Mouse (Mus musculus): ENCODE measurements around the gene Patj. TPM values are rescaled to one million over a fixed set of nuclear protein-coding genes. Genes with fewer than 3 reads are reported as not detected.
A peak's percentile ranks its signal among the peaks of the same experiment; 100 is the strongest.

Patj gene
- polyA plus RNA-seq, 2 experiments from 2014 or later: 31.9 to 36.1 TPM

DNA sequence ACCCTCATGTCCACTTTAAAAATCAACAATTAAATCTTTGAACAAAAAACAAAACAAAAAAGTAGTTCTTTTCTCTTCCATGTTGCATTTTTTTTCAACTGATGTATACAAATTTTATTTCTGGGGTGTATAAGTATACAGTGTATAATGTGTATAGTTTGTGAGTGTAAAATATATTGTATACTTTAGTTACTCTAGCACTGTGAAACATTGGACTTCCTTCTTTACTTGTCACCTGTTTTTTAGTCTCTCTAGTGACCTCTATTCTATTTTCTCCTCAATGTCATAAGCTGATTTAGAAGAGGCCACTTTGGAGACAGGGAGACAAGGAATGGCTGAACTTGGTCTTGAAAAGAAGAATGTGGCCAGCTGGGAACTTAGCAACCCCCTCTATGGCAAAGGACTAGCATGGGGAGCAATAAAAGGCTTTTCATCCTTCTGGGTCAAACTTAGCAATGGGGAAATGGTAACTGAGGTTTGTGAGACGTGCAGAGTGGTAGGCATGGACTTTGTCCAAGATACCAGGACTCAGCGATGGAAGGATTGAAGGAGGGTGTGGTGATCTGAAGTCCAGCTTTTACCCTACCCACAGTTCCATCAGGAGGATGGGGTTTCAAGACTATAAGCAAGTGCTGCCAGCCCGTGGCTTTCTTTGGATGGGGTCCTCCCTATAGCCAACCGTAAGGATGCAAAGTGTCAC, 54.1 kb downstream of the Patj start:
- ATAC-seq: no peak

- ATAC-seq: no peak
These were observed 54.7 kb downstream of the Patj start for GRCm38 (mm10) chr4:98450308-98450707.

DNA sequence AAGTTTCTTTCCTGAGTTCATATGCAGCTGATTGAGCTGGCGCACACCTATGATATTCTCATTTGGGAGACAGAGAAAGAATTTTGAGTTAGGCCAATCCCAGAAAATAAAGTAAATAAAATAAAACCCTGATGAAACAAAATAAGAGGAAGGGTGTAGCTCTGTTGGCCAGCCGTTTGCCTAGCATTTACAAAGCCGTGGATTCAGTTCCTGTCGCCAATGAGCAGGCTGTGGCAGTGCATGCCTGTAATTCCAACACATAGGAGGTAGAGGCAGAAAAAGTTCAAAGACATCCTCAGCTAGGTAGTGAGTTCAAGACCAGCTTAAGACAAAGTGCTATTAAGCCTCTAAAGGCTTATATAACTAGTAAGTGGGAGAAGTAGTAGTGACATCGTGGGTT, 55.2 kb downstream of the Patj start:
- no peak for ATAC-seq

- no peak for ATAC-seq
These were observed 55.7 kb downstream of the Patj start for GRCm38 (mm10) chr4:98451259-98451658.

DNA sequence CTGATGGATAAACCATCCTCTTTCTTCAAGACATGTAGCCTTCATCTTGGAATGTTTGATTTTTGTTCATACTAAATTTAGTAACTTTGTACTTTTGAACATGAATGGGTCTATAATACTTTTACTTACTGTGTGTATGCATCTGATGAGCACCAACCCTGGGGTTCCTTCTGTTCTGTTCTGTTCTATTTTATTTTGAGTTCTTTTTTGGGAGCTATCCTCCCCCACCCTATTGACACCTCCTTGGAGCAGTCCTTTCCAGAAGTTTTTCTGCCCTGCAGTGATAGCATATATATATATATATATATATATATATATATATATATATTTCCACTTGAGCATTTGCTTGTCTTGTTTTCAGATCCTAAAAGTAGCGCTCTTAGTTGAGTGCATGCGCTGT, 57.1 kb downstream of the Patj start:
- ATAC-seq: no peak

- no peak for ATAC-seq
These were observed 57.6 kb downstream of the Patj start for GRCm38 (mm10) chr4:98453231-98453630.

GRCm38 (mm10) chr4:98455352-98455751, 59.8 kb downstream of the Patj start:
- no peak for ATAC-seq

DNA sequence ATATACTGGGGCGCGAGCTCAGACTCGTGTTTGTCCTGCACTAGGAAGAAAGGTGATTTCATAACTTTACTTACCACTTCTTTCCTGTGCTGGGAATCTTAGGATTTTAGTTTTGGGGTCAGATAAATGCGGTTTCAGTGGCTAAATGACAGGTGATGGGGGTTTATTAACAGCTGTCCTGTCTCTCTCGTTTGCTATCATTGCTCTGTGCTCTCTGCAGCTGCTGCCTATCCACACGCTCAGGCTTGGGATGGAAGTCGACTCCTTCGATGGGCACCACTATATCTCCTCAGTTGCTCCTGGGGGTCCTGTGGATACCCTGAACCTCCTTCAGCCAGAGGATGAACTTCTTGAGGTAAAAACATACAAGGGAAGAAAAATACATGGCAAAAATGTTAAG, 60.3 kb downstream of the Patj start:
- no peak for ATAC-seq

GRCm38 (mm10) chr4:98461804-98462341, 66.3 kb downstream of the Patj start:
- ATAC-seq: no peak

DNA sequence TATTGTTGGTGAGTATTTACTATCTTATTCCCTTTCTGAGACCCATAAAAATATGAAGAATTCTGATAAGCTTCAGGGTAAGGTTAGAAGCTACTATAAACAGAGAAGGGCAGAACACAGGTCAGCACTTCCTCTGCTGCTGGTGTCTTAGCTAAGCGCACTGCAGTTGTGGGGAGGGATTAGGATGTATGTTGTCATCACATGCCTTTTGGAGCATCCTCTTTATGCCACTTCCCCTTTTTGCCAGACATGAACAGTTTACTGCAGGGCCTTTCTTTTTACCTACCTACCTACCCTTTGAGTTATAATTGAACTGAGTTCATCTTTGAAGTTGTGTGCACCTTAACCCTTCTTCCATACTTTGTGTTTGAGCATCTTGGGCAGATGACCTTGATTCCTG, 69.9 kb downstream of the Patj start:
- no peak for ATAC-seq

DNA sequence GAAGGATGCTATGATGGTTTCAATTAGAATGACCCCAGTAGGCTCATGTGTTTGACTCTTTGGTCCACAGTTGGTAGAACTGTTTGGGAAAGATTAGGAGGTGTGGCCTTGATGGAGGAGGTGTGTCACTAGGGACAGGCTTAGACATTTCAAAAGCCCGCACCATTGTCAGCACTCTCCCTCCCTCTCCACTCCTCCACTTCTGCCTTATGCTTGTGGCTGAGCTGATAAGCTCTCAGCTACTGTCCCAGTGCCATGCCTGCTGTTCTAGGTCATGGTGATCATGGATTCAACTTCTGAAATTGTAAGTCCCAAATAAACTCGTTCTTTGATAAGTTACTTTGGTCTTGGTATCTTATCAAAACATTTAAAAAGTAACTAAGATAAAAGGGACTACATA, 70.3 kb downstream of the Patj start:
- no peak for ATAC-seq

DNA sequence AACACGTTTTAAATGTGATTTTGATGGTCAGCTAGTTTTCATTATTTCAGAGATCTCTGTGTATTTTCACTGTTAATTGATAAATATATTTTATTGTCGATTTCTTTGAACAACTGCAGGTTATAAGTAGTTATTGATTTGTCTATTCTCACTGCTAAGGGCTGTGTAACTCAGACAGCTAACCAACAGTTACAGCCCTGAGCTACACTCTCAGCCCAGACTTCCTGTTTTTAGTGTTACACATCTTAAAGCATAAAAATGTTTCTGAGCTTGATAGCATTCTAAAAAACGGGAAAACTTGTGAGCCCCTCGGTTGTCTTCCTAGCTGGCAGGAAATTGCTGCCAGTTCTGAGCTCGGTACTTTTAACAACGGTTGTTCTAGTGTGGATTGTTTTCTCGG, 75.8 kb downstream of the Patj start:
- ATAC-seq: no peak

- ATAC-seq: no peak
These were observed 77.9 kb downstream of the Patj start for GRCm38 (mm10) chr4:98473491-98473890.

GRCm38 (mm10) chr4:98478005-98478404, 82.4 kb downstream of the Patj start:
- no peak for ATAC-seq

DNA sequence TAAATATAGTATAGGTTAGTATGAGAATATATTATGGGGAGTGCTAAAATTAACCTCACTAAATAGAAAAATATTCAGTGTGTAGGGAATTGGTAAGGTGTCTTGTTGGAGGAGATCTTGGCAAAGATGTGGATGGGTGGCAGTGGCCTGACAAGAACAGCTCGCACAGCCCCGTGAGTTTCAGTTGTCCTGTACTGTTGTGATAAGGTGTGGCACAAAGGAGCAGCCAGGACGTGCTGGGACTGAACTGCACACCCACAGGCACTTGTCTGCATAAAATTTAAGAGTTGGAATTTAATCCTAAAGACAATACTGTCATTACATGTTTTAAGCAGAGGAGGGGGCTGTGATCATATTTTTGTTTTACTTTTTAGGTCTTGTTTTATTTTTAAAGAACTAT, 90.9 kb downstream of the Patj start:
- no peak for ATAC-seq

DNA sequence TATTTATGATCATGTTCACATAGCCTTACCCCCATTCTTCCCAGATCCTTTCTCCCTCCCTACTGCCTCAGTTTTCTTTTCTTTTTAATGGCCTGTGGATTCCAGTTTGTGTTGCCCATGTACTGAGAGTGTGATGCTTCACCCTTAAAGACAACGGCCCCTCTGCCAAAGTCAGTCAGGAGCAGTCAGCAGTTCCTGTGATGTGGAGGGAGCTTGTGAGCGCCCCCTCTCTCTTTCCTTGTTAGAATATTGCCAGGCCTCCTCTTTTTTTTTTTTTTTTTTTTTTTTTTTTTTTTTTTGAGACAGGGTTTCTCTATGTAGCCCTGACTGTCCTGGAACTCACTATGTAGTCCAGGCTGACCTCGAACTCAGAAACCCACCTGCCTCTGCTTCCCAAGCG, 91.3 kb downstream of the Patj start:
- no peak for ATAC-seq

DNA sequence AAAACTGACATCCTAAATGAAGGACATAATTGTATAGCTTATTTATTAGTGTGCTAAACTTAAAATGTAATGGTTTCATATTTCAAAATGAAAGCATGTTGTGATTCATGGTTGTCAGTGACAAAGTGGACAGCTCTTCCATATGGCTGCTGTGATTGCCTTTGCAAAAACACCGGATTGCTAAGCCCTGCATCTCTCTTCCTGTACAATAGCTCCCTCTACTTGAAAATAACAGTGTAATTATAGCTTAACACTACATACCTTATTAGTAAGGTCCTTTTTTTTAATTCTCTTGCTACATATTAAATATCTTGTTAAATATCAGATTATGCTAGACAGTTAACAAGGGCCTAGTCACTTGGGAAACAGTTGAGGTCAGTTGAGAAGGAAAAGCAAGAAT, 93.8 kb downstream of the Patj start:
- ATAC-seq: no peak

DNA sequence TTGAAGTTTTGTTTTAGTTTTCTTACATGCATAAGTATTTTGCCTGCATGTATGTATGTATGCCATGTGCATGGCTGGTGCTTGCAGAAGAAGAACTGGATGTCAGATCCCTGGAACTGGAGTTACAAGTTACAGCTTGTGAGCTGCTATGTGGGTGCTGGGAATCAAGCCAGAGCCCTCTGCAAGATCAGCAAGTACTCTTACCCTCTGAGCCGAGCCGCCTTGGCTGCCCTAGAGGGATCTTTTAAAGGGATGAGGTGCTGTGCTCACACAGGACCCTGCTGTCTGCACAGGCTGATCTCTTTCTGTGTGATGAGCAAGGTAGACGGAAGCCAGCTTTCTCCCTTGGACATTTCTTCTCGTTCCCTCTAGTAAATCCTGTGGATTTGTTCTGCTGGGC, 102.8 kb downstream of the Patj start:
- no peak for ATAC-seq

DNA sequence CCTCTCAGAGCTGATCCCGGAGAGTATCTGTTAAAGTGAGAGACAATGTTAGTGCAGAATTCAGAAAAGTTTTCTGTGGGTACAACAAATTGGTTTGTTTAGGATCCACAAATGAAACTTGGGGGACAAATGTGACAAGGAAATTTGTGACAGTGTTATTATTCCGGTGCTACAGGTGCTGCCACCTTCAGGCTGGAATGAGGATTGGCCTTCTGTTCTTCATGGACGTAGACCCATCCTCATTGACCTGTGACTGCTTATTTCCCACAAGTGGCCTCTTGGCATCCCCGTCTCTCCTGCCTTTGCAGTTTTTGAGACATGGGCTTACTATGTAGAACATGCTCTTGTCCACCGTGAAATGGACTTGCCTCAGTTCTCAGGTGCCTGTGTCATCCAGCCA, 104.6 kb downstream of the Patj start:
- peak; percentile 64 for ATAC-seq

GRCm38 (mm10) chr4:98500875-98501274, 105.3 kb downstream of the Patj start:
- no peak for ATAC-seq

- ATAC-seq: no peak
These were observed 109.2 kb downstream of the Patj start for GRCm38 (mm10) chr4:98504743-98505142.

DNA sequence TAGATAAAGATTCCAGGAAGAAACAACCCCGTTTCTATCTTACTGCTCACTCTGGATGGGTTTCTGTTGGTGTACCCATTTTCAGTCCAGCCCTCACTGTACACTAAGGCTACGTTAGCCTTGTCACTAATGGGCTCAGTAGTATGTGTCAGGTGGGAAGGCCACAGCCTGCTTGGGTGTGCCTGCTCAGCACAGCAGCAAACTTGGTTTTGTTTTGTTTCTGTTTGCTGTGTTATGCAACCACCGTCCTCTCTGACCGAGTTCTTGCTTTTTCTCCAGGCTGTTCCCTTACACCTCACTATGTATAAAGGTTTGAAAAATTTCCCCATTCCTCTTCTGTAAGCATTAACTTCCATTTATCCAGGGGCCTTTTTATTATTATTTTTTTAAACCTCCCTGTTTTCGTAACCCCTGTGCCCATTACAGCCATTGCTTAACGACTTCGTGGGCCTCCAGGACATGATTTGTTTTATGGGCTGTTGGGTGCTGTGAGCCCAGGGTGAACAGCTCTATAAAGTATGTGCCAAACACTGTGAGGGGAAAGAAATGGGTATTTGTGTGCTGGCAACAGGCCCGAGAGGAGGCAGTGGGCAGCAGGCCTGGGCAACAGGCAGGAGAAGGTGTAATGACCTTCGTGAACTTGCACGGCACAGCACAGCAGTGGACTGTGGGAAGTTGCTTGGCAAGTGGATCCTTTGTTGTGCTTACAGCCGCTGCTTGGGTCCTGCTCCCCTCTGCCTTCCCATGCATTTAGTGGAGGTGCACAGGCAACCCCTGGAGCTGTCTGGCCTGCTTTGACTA, 113.1 kb downstream of the Patj start:
- ATAC-seq: no peak

DNA sequence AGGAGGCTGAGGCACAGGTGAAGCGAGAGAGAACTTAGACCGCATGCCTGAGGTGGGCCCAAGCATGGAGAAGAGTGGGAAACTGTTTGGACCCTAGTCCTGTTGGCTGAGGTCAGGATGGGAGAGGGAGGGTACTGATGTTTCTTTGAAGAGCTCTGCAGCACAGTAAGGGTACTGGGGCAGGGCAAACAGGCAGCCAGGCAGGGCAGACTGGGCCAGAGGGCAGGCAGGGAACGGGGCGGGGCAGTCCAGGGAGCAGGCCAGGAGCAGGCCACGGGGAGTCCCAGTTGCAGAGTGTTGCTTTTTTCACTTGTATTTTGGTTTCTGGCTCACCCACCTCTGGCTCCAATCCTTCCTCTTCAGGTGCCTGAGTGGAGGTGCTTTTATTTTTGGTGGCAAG, 114.4 kb downstream of the Patj start:
- ATAC-seq: no peak

DNA sequence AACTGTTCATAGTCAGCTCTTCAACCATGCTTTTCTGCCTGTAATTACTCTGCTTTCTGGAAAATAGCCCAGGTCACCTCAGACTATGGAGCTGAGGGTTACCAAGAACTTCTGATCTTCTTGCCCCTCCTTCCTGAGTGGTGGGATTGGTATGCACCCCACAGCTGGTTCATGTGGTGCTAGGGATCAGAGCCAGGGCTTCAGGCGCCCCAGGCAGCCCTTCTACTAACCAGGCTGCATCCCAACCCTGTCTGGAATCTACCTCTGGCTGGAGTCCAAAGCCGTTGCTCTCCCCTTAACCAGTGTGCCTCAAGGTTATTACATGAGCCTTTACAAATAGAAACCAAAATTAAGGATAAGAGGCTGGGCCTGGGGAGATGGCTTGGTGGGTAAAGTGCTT, 115.7 kb downstream of the Patj start:
- no peak for ATAC-seq

Data from CD4-positive, CD25-positive, alpha-beta regulatory T cell, adult 4 months (primary cell).